Mouse (Mus musculus): ENCODE measurements around the gene Zfp598. TPM values are rescaled to one million over a fixed set of nuclear protein-coding genes. Genes with fewer than 3 reads are reported as not detected.
A peak's percentile ranks its signal among the peaks of the same experiment; 100 is the strongest.

Zfp598 gene
- polyA plus RNA-seq, 1 experiment from 2014 or later = 11.9 TPM

DNA sequence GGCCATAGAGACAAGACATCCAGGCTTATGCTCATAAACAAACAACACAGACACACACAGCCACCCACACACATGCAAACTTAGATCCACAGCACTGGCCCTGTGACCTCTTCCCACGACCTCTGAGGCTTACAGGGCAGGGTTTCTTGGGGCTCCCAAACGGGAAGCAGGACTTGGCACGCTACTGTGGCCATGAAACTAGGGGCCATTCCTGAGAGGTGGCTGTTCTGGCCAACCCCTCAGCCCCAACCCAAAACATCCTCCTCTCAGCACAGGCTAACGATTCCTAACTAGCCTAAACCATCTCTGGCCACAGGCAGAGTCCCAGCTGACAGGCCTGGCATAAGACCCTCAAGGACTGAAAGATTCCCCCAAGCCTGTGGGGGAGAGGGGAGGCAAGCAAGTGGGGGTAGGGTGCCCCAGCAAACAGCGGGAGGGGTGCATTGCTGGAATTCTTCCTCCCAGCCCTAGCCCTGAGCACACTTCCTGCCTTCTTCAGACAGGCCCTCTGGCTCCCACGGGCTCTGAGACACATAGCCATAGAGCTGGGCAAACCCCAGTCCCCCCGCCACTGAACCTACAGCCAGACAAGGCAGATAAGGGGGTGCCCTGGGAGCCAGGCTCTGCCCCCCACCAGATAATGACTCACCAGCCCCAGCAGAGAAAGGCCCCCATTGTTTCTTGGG is 25.3 kb upstream of the Zfp598 start:
- 33% methylated on average over 7 of the region's 7 CpGs for WGBS
- H3K4me2 ChIP-seq (ENCODE audit: low read depth, low read length) = peak overlapping the region; percentile 18
- H3K36me3 ChIP-seq (ENCODE audit: control insufficient read depth, insufficient read depth) = no peaks in the 10 kb centered on the region
- peaks cover 16% of the 10 kb centered on the region for H3K4me1 ChIP-seq (ENCODE audit: control insufficient read depth, insufficient read depth, low read length)
- H3K27ac ChIP-seq (ENCODE audit: low read length) = peak overlapping the region; percentile 69
- H3K9ac ChIP-seq (ENCODE audit: low read length) = peak overlapping the region; percentile 61
- H3K9me3 ChIP-seq (replicated peaks; ENCODE audit: control insufficient read depth, low read length) = no peaks in the 10 kb centered on the region
- no peak for ATAC-seq (replicated peaks; ENCODE audit: extremely low read depth, insufficient read depth, low FRiP score)
- H3K4me3 ChIP-seq (ENCODE audit: low read length) = peak overlapping the region; percentile 19; the same call in 1 of the 2 replicates
- H3K27me3 ChIP-seq (ENCODE audit: control insufficient read depth, insufficient read depth, low read length) = 0 out of 2 replicates have a peak, but pooled peaks cover 2% of the 10 kb centered on the region

DNA sequence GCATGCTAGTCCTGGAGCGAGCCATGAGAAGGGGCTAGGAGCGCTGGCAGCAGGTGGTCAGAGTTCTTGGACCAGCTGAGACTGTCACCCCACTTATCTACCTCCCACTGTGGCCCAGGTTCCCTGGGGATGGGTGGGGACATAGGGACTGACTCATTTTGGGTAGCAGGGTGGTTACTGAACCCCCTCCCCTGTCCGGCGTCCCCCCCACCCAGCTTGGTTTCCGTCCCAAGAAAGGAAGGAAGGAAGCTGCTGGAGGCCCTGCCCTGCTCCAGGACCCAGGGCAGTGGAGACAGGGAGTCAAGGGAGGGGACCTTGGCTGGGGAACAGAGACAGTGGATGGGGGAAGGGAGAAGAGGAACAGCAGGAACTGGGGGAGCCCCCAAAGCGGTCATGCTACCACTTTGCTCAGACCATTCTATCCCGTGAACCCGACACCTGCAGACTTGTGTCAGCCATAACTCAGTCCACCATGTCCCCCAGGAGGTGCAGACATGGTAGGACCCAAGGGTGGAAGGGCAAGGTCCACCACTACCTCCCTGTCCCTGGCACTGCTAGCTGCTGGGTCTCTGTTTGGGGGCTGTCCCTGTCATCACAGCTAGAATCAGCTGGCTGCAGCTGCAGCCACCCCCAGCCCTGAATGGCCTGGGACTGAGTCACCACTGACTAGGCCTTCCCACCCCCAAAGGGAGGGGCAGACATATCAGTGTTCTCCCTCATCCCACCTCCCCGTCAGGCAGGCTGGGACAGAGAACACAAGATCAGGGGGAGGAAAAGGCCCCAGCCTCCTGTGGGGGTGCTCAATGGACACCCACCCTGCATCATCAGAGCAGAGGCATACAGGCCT is 24.4 kb upstream of the Zfp598 start:
- H3K9me3 ChIP-seq (replicated peaks; ENCODE audit: control insufficient read depth, low read length) = no peaks in the 10 kb centered on the region
- H3K9ac ChIP-seq (ENCODE audit: low read length) = peak overlapping the region; percentile 61
- WGBS = 59% methylated on average over 9 of the region's 9 CpGs
- peak overlapping the region; percentile 69 for H3K27ac ChIP-seq (ENCODE audit: low read length)
- H3K4me2 ChIP-seq (ENCODE audit: low read depth, low read length) = peak overlapping the region; percentile 18
- H3K27me3 ChIP-seq (ENCODE audit: control insufficient read depth, insufficient read depth, low read length) = 0 out of 2 replicates have a peak, but pooled peaks cover 2% of the 10 kb centered on the region
- peak; percentile 52 for ATAC-seq (replicated peaks; ENCODE audit: extremely low read depth, insufficient read depth, low FRiP score)
- H3K4me1 ChIP-seq (ENCODE audit: control insufficient read depth, insufficient read depth, low read length) = peaks cover 19% of the 10 kb centered on the region
- no peak overlapping the region for H3K4me3 ChIP-seq (ENCODE audit: low read length)
- H3K36me3 ChIP-seq (ENCODE audit: control insufficient read depth, insufficient read depth) = no peaks in the 10 kb centered on the region

DNA sequence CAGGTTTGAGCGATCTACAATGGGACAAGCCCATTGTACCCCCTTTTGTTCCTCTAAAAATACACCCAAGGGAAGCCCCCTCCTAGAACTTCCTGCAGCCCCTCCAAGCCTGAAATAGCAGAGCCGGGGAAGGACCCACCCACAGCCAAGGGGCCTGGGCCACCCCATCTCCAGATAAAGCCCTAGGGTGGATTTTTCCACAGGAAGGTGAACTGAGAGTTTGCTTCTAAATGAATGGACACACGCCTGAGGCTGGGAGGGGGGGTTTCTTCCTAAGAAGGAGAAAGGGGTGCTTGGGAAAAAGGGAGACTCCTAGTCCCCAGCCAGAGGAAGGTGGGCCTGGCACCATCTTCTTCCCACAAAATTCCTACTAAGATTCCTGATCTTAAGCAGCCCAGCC is 23.6 kb upstream of the Zfp598 start:
- Histone ChIP-seq H3K9ac (ENCODE audit: low read length) (0 out of 2 replicates have a peak overlapping the region, but pooled peaks have one; percentile 23), H3K9me3 (replicated peaks; ENCODE audit: control insufficient read depth, low read length) (no peaks in the 10 kb centered on the region), H3K27ac (ENCODE audit: low read length) (peak overlapping the region; percentile 69), H3K4me1 (ENCODE audit: control insufficient read depth, insufficient read depth, low read length) (peaks cover 23% of the 10 kb centered on the region), H3K27me3 (ENCODE audit: control insufficient read depth, insufficient read depth, low read length) (0 out of 2 replicates have a peak, but pooled peaks cover 4% of the 10 kb centered on the region), H3K4me3 (ENCODE audit: low read length) (no peak overlapping the region), H3K4me2 (ENCODE audit: low read depth, low read length) (peak overlapping the region; percentile 18; the same call in 1 of the 2 replicates), H3K36me3 (ENCODE audit: control insufficient read depth, insufficient read depth) (no peaks in the 10 kb centered on the region)
- 63% methylated on average over 3 of the region's 3 CpGs for WGBS
- ATAC-seq (replicated peaks; ENCODE audit: extremely low read depth, insufficient read depth, low FRiP score) = peak; percentile 29

DNA sequence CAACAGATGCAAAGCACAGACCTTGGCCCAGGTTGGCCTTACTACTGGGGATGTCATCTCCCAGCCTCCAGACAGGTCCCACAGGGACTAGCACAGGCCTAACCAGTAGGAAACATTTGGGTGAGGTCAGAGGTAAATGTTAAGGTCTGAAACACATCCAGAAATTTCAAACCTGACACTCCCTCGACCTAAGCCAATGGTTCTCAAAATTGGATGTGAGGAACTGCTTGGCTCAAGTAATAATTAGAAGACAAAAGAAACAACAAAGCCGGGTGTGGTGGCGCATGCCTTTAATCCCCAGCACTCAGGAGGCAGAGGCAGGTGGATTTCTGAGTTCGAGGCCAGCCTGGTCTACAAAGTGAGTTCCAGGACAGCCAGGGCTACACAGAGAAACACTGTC is 23.1 kb upstream of the Zfp598 start:
- no peak for ATAC-seq (replicated peaks; ENCODE audit: extremely low read depth, insufficient read depth, low FRiP score)
- Histone ChIP-seq H3K9ac (ENCODE audit: low read length) (no peak overlapping the region), H3K36me3 (ENCODE audit: control insufficient read depth, insufficient read depth) (no peaks in the 10 kb centered on the region), H3K9me3 (replicated peaks; ENCODE audit: control insufficient read depth, low read length) (no peaks in the 10 kb centered on the region), H3K27me3 (ENCODE audit: control insufficient read depth, insufficient read depth, low read length) (0 out of 2 replicates have a peak, but pooled peaks cover 5% of the 10 kb centered on the region), H3K4me3 (ENCODE audit: low read length) (no peak overlapping the region), H3K4me2 (ENCODE audit: low read depth, low read length) (peak overlapping the region; percentile 1; the same call in 1 of the 2 replicates), H3K27ac (ENCODE audit: low read length) (peak overlapping the region; percentile 69), H3K4me1 (ENCODE audit: control insufficient read depth, insufficient read depth, low read length) (peaks cover 23% of the 10 kb centered on the region)
- WGBS = 80% methylated on average over 4 of the region's 4 CpGs

DNA sequence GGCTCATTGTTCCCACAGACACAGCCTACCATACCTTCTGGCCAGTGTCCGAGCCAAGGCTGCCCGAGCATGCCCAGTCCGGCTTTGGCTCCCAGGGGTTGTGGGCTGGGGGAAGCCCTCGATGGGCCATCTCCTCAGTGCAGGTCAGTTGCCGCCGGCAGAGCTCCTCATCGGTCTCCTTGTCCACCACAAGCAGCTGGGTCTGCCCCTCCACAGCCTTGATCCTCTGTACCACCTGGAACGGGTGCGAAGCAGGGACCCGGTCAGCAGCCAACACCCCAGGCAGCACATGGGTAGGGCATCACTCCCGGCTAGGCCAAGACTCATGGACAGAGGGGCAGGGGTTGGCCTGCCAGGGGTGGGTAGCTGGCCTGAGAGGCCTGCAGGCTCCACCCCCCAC is 22.0 kb upstream of the Zfp598 start:
- no peak for ATAC-seq (replicated peaks; ENCODE audit: extremely low read depth, insufficient read depth, low FRiP score)
- Histone ChIP-seq H3K4me2 (ENCODE audit: low read depth, low read length) (peak overlapping the region; percentile 98), H3K36me3 (ENCODE audit: control insufficient read depth, insufficient read depth) (no peaks in the 10 kb centered on the region), H3K4me1 (ENCODE audit: control insufficient read depth, insufficient read depth, low read length) (peaks cover 23% of the 10 kb centered on the region), H3K4me3 (ENCODE audit: low read length) (peak overlapping the region; percentile 24), H3K27me3 (ENCODE audit: control insufficient read depth, insufficient read depth, low read length) (0 out of 2 replicates have a peak, but pooled peaks cover 5% of the 10 kb centered on the region), H3K9ac (ENCODE audit: low read length) (peak overlapping the region; percentile 47), H3K9me3 (replicated peaks; ENCODE audit: control insufficient read depth, low read length) (no peaks in the 10 kb centered on the region), H3K27ac (ENCODE audit: low read length) (peak overlapping the region; percentile 69)
- 72% methylated on average over 11 of the region's 11 CpGs for WGBS

DNA sequence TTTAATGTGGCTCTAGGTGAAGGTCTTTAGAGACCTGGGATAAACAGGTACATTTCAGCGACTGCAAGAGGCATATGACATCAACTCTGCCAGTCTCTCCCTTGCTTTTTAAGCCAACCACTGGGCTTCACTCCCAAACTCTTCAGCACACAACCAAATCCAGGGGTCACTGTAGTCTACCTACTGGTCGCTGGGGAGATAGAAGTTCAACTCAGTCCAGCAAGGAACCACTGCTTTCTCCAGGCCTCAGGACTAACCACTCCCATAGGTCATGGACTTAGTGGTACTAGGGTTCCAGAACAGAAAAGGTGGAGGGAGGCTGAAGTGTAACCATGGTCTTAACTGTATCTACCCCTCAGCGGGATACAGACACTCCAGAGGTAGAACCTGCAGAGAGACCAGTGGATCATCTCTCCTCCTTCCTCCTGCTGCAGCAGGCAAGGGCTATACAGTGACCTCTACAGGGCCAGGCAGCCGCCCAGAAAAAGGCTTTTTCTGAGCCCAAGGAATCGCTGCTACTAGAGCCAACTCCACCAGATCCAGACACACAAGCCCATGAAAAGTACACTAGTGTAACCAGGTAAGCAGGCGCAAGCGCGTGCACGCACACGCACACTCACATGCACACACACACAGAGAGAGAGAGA is 20.6 kb upstream of the Zfp598 start:
- Histone ChIP-seq H3K36me3 (ENCODE audit: control insufficient read depth, insufficient read depth) (no peaks in the 10 kb centered on the region), H3K9ac (ENCODE audit: low read length) (peak overlapping the region; percentile 90), H3K4me2 (ENCODE audit: low read depth, low read length) (peak overlapping the region; percentile 98), H3K4me1 (ENCODE audit: control insufficient read depth, insufficient read depth, low read length) (peaks cover 22% of the 10 kb centered on the region), H3K4me3 (ENCODE audit: low read length) (peak overlapping the region; percentile 78), H3K27ac (ENCODE audit: low read length) (peak overlapping the region; percentile 1), H3K9me3 (replicated peaks; ENCODE audit: control insufficient read depth, low read length) (no peaks in the 10 kb centered on the region), H3K27me3 (ENCODE audit: control insufficient read depth, insufficient read depth, low read length) (0 out of 2 replicates have a peak, but pooled peaks cover 5% of the 10 kb centered on the region)
- ATAC-seq (replicated peaks; ENCODE audit: extremely low read depth, insufficient read depth, low FRiP score) = no peak
- WGBS = 66% methylated on average over 10 of the region's 10 CpGs

DNA sequence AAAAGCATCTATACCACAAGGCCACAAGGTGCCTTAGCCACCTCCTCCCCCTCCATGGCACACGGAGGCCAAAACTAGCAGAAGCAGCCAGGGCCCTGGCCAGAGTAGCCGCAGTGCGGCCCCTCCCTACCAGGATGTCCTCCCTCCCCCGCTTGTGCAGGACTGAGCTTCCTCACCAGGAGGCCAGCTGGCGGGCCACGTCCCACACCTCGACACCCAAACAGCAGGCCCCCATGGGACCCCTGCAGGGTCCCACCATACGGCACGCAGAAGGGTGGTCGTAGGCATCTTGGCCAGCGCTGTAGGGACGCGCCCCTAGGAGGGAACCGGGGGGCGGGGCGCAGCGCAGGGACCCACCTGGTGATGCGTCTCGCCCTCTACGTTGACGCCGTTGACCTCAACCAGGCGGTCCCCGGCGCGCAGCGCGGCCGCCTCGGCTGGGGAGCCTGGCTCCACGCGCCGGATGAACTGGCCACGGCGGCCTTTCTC is 19.9 kb upstream of the Zfp598 start:
- Histone ChIP-seq H3K9me3 (replicated peaks; ENCODE audit: control insufficient read depth, low read length) (no peaks in the 10 kb centered on the region), H3K4me3 (ENCODE audit: low read length) (peak overlapping the region; percentile 78), H3K4me1 (ENCODE audit: control insufficient read depth, insufficient read depth, low read length) (peaks cover 14% of the 10 kb centered on the region), H3K27ac (ENCODE audit: low read length) (peak overlapping the region; percentile 67), H3K36me3 (ENCODE audit: control insufficient read depth, insufficient read depth) (no peaks in the 10 kb centered on the region), H3K27me3 (ENCODE audit: control insufficient read depth, insufficient read depth, low read length) (0 out of 2 replicates have a peak, but pooled peaks cover 5% of the 10 kb centered on the region), H3K4me2 (ENCODE audit: low read depth, low read length) (peak overlapping the region; percentile 98), H3K9ac (ENCODE audit: low read length) (peak overlapping the region; percentile 90)
- under 1% methylated on average over 35 of the region's 35 CpGs for WGBS
- ATAC-seq (replicated peaks; ENCODE audit: extremely low read depth, insufficient read depth, low FRiP score) = peak; percentile 35

DNA sequence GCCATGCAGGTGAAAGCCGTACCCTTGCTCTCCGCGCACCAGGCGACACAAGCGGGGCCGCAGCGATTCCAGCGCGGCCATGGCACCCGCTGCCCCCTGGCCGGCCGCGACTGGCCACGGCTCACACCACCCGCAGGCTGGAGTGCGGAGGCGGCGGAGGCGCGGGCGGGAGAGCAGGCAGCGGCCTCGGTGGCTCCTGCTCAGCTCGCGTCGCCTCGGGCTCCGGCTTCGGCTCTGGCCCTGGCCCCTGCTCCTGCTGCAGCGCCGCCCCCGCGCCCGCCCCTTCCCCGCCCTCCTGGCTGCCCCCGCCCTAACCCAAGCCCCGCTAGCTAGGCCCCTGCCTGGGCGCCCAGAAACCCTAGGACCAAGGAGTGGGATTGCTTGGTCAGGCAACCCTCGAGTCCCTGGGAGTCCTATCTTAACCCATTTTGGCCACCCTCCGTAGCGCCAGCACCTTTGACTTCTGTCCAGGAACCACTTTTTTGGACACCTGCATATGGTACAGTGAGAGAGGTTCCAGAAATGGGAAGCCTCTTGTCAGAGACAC is 19.3 kb upstream of the Zfp598 start, which contains the start of gene Slc9a3r2:
Slc9a3r2 (minus strand) TSS at position 258 of the 547 bp plus-strand sequence.
- Histone ChIP-seq H3K4me1 (ENCODE audit: control insufficient read depth, insufficient read depth, low read length) (peaks cover 12% of the 10 kb centered on the region), H3K4me3 (ENCODE audit: low read length) (peak within 1 kb of the TSS; percentile 78), H3K27ac (ENCODE audit: low read length) (peak within 1 kb of the TSS; percentile 67), H3K9me3 (replicated peaks; ENCODE audit: control insufficient read depth, low read length) (no peaks in the 10 kb centered on the region), H3K4me2 (ENCODE audit: low read depth, low read length) (peak within 1 kb of the TSS; percentile 98), H3K36me3 (ENCODE audit: control insufficient read depth, insufficient read depth) (no peaks in the 10 kb centered on the region), H3K27me3 (ENCODE audit: control insufficient read depth, insufficient read depth, low read length) (0 out of 2 replicates have a peak, but pooled peaks cover 5% of the 10 kb centered on the region), H3K9ac (ENCODE audit: low read length) (peak within 1 kb of the TSS; percentile 90)
- peak; percentile 69 for ATAC-seq (replicated peaks; ENCODE audit: extremely low read depth, insufficient read depth, low FRiP score)
- 3% methylated on average over 41 of the region's 41 CpGs for WGBS
